Mouse (Mus musculus) telencephalon, adult 2 months (tissue): ENCODE measurements at regions not wholly inside any gene's neighbourhood (a gene's known extent, or its start where the extent isn't known, plus 50 kb on each side); places are given as distances from the start of the nearest gene placed in this dataset.
A peak's percentile ranks its signal among the peaks of the same experiment; 100 is the strongest.

Experiments used
- DNase-seq: peaks from one replicate; pipeline ENCODE4 v3.0.0-alpha.2; 2011; ENCODE audit warnings: low read depth, low spot score

DNA sequence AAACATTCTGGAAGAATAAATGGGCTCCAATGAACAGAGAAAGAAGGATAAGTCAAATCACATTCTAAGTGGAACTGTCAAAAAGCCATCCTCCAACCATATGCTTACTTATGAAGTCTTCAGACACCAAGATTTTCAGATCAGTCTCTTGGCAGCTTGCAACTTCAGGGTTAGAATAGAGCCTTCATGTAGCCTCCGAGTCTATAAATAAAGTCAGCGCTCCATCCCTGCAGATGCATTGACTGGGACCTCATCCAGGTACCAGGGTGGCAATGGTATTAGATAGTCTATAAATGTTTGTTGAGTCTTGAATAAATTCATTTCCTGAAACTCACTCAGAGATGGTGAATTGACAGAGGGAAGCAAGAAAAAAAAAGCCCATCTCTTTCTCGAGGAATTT, 107.2 kb upstream of the Eepd1 start:
- DNase-seq: peak; percentile 65

- DNase-seq: no peak
These were observed 105.1 kb upstream of the Eepd1 start for GRCm38 (mm10) chr9:25376209-25376608.

GRCm38 (mm10) chr9:25377771-25378747, 103.3 kb upstream of the Eepd1 start:
- DNase-seq: no peak

DNA sequence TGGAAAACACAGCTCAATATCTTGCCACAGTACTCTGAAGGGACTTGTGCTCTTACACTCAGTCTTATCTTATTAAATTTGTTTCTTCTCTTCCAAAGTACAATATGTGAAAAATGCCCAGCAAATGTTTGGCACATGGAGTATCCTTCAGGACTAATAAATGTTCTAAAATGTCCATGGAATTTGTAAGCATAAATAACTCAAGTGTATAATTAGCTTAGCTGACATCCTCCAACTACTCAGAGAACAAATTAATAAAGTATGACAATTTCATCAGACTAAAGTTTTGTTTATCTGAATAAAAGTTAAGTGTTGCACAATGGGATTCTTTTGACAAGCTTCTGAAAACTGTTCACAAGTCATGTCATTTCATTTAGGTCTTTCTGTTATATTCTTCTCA, 96.0 kb upstream of the Eepd1 start:
- DNase-seq: no peak

DNA sequence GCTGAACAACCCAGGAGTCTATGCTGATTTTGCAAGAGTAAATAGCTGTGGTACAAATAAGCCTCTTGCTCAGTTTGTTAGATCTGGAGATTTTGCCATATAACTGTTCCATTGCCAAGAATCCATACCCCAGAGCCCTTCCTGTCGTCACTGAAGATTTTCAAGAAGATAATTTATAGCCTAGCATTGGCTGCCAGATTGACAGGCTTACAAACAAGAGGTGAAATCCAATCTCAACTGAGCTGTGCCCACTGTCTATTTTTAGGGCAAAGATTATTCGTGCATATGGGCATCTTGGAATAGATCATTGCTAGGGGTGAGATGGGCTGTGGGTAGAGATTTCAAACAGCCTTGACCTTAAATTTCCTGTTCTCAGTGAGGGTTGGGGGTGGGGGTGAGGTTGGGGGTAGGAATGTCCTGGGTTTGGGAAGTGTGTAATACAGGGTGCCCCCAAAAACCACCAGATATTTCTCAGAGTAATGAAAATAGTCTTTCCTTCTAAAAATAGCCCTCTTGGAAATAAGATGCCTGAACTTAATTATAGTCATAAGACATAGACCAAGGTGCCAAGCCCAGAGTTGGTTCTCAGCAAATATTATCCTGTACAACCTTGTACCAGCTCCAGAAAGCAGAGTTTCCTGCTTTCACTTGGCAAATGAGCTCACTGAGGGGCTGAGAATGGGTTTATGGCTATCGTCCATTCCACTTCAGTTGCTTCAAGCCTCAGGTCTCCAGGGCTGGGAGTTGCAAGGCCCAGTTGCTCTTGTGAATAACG, 93.3 kb upstream of the Eepd1 start:
- no peak for DNase-seq

GRCm38 (mm10) chr9:25389351-25389750, 92.0 kb upstream of the Eepd1 start:
- no peak for DNase-seq

DNA sequence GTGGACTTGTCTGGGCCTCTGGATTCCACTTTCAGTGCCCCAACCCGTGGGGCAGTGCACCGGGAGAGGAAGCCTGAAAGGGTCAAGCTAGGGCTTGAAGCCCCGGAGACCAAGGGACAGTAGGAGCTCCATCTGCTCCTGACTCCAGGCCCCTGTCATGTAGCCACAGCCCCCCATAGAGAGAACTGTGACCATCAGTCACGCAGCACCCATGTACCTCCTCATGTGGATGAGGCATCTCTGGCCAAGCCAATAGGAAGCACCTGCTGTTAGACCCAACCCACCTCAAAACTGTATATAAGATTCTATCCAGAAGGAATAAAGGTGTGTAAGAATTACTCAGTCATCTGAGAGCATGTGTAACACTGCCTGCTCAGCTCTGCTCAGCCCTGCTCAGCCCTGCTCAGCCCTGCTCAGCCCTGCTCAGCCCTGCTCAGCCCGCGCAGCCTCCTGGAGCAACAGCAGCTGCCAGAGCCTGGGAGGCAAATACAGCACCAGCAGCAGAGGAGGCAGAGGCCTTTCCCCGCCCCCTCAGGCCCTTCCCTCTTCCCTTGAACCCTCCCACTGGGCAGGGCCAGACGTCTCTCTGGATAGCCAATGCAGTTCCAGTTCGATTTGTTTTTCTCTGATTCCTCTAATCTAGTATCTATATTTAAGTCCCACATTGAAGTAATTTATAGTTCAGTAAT, 80.6 kb upstream of the Eepd1 start:
- peak; percentile 24 for DNase-seq

GRCm38 (mm10) chr9:25405848-25406247, 75.5 kb upstream of the Eepd1 start:
- DNase-seq: no peak

GRCm38 (mm10) chr9:25408518-25408917, 72.8 kb upstream of the Eepd1 start:
- peak; percentile 83 for DNase-seq

- DNase-seq: no peak
These were observed 71.6 kb upstream of the Eepd1 start for GRCm38 (mm10) chr9:25409729-25410128.

DNA sequence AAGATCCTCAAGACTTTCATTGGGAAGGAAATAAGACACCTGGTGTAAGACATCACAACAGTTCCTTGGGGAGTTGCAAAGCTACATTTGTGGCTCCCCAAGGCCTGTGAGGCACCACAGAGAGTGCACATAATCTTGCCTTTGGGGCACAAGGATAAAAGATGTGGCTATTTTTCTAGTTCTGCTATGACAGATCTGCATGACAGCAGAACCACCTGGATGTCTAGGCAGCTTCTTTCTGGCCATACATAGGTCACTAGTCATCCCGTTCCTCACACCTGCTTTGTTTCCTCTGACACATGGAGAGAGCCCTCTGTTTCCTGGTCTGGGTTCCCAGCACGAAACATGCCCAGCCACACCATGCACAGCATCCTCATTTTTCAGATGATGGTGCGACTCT, 67.5 kb upstream of the Eepd1 start:
- DNase-seq: no peak

- DNase-seq: peak; percentile 21
These were observed 67.0 kb upstream of the Eepd1 start for GRCm38 (mm10) chr9:25414315-25414714.

DNA sequence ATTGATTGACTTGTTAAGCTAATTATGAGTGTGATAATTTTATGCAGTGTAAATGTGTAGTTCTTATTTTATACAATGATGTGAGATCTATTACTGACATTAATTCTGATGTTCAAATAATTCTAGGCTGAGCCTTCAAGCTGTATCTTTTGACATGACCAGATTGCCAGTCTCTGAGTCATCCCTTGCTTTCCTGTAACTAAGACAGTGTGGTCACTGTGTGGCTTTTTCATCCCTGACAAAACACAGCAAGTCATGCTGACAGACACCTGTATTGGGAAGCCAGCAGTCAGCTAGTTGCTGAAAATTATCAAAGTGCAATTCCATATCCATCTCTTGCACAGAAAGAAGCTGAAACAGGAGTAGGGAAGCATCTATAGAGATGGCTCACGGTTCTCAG, 54.4 kb upstream of the Eepd1 start:
- no peak for DNase-seq

GRCm38 (mm10) chr9:25429450-25430213, 51.7 kb upstream of the Eepd1 start:
- DNase-seq: peak; percentile 71
